Mouse (Mus musculus) inflammation-experienced regulatory T-cells, adult 16 weeks (primary cell): ENCODE data around the gene Ankra2. TPM values are rescaled to one million over a fixed set of nuclear protein-coding genes. Genes with fewer than 3 reads are reported as not detected.

Source experiments
- polyA plus RNA-seq: library from polyadenylated mRNA; unstranded; fragments of 100-300 nt; shearing (Covaris generic); gene quantifications from one replicate; pipeline ENCODE4 v1.2.1, GENCODE M21; 2017

The Ankra2 gene
- polyA plus RNA-seq, result 42.4 TPM

GRCm38 (mm10) chr13:98262636-98263457 is at the start of gene Ankra2, which contains the start of gene Utp15:
Gene Ankra2, plus strand, starts transcription at chr13:98263074.
Gene Utp15, minus strand, starts transcription at chr13:98263041.

GRCm38 (mm10) chr13:98279686-98280085 is 16.8 kb downstream of the Ankra2 start, which contains the start of gene Gm21976:
Gene Gm21976, plus strand, starts transcription at chr13:98279887.

GRCm38 (mm10) chr13:98316480-98317245 is 53.8 kb downstream of the Ankra2 start, which contains the start of gene Btf3:
Gene Btf3, minus strand, starts transcription at chr13:98317006.

Other genes with a start within 250 kb of the Ankra2 start
- not detected for gene Arhgef28, start 56.6 kb upstream of the Ankra2 start, polyA plus RNA-seq
- gene Utp15, start within 50 bp of the Ankra2 start, polyA plus RNA-seq, result 56.5 TPM
- not detected for gene Gm21976, start 16.8 kb downstream of the Ankra2 start, polyA plus RNA-seq
- gene Btf3, start 53.9 kb downstream of the Ankra2 start, polyA plus RNA-seq, result 583 TPM
- gene Foxd1, start 91.2 kb downstream of the Ankra2 start, polyA plus RNA-seq, result not detected
- gene Gm10320, start 228.9 kb downstream of the Ankra2 start, polyA plus RNA-seq, result not detected